Mouse (Mus musculus) lung, adult 2 months (tissue): ENCODE results near the gene Anxa4.

Source experiments
- CTCF ChIP-seq: fragments of 200-500 bp; IDR thresholded peaks from 2 replicates; pipeline ENCODE4 v1.5.1; 2011; ENCODE audit warnings: mild to moderate bottlenecking, low read length, control low read depth; ENCODE audit not compliant: insufficient read depth
- POLR2A ChIP-seq: fragments of 200-500 bp; IDR thresholded peaks from 2 replicates; pipeline ENCODE4 v1.6.1; 2011; ENCODE audit warnings: low read depth, mild to moderate bottlenecking, control low read depth, low read length, borderline replicate concordance; ENCODE audit errors: extremely low read depth

DNA sequence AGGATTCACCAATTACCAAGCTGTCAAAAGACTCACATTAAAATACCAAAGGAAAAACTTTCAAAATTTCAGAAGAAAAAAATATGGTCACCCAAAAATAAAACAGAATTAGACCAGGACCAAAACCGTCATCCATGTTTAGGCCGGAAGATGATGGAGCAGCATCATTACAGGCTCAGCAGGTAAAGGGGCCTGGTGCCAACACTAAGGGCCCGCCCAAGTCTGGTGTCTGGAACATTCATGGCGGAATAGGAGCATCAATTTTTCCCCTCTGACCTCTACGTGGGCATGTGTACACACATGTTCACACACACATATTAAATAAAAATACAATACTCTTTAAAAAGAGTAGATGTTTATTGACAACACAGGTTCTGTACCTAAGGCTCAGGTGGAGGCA is 64.7 kb downstream of the Anxa4 start:
- TF ChIP-seq CTCF (no peak), POLR2A (no peak)
